Mouse (Mus musculus): ENCODE measurements around the gene Armh3. TPM values are rescaled to one million over a fixed set of nuclear protein-coding genes. Genes with fewer than 3 reads are reported as not detected.

The Armh3 gene
- polyA plus RNA-seq, 1 experiment = 5.7 TPM

DNA sequence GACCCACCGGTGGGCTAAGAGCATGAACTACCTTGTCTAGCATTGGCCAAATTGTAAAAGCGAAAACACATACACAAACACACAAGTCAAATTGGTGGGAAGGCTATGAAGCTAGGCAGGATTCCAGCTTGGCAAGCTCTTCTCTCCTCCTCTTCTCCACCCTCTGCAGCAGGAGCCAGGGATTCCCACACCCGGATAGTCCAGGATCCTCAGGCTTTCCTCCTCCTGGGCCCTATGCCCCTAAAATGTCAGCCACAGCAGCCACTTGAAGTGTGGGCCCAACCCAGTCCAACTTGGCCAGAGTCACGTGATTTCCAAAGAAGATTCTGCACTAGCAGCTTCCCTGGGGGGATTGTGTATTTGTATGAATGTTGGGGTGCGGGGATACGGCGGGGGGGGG, 45.1 kb upstream of the Armh3 start:
- H3K27me3 ChIP-seq (ENCODE audit: control insufficient read depth, insufficient read depth, low read length) = no peaks in the 10 kb centered on the region
- no peaks in the 10 kb centered on the region for H3K36me3 ChIP-seq (ENCODE audit: control insufficient read depth, insufficient read depth, low read length)
- H3K4me1 ChIP-seq (ENCODE audit: control insufficient read depth, insufficient read depth, low read length) = peaks cover 24% of the 10 kb centered on the region
- H3K27ac ChIP-seq (ENCODE audit: control insufficient read depth, insufficient read depth, low read depth, low read length) = no peak overlapping the region
- H3K4me3 ChIP-seq (ENCODE audit: control insufficient read depth, low read depth, low read length) = no peak overlapping the region
- no peak for TF ChIP-seq POLR2A (IDR thresholded peaks at IDR 0.05; ENCODE audit: control insufficient read depth, low read depth, low read length)
- TF ChIP-seq CTCF (IDR thresholded peaks at IDR 0.05; ENCODE audit: control insufficient read depth, insufficient read depth, insufficient replicate concordance, low read depth, low read length) = no peak

- no peaks in the 10 kb centered on the region for H3K36me3 ChIP-seq (ENCODE audit: control insufficient read depth, insufficient read depth, low read length)
- H3K27ac ChIP-seq (ENCODE audit: control insufficient read depth, insufficient read depth, low read depth, low read length) = no peak overlapping the region
- no peak for TF ChIP-seq CTCF (IDR thresholded peaks at IDR 0.05; ENCODE audit: control insufficient read depth, insufficient read depth, insufficient replicate concordance, low read depth, low read length)
- TF ChIP-seq POLR2A (IDR thresholded peaks at IDR 0.05; ENCODE audit: control insufficient read depth, low read depth, low read length) = no peak
- peaks cover 24% of the 10 kb centered on the region for H3K4me1 ChIP-seq (ENCODE audit: control insufficient read depth, insufficient read depth, low read length)
- no peaks in the 10 kb centered on the region for H3K27me3 ChIP-seq (ENCODE audit: control insufficient read depth, insufficient read depth, low read length)
- no peak overlapping the region for H3K4me3 ChIP-seq (ENCODE audit: control insufficient read depth, low read depth, low read length)
These were observed 44.3 kb upstream of the Armh3 start for GRCm38 (mm10) chr19:46042476-46043011.

GRCm38 (mm10) chr19:46041933-46042475, 43.7 kb upstream of the Armh3 start:
- no peaks in the 10 kb centered on the region for H3K27me3 ChIP-seq (ENCODE audit: control insufficient read depth, insufficient read depth, low read length)
- TF ChIP-seq CTCF (IDR thresholded peaks at IDR 0.05; ENCODE audit: control insufficient read depth, insufficient read depth, insufficient replicate concordance, low read depth, low read length) (no peak), POLR2A (IDR thresholded peaks at IDR 0.05; ENCODE audit: control insufficient read depth, low read depth, low read length) (no peak)
- H3K4me1 ChIP-seq (ENCODE audit: control insufficient read depth, insufficient read depth, low read length) = peaks cover 24% of the 10 kb centered on the region
- H3K36me3 ChIP-seq (ENCODE audit: control insufficient read depth, insufficient read depth, low read length) = no peaks in the 10 kb centered on the region
- no peak overlapping the region for H3K27ac ChIP-seq (ENCODE audit: control insufficient read depth, insufficient read depth, low read depth, low read length)
- H3K4me3 ChIP-seq (ENCODE audit: control insufficient read depth, low read depth, low read length) = no peak overlapping the region

- peaks cover 21% of the 10 kb centered on the region for H3K4me1 ChIP-seq (ENCODE audit: control insufficient read depth, insufficient read depth, low read length)
- TF ChIP-seq CTCF (IDR thresholded peaks at IDR 0.05; ENCODE audit: control insufficient read depth, insufficient read depth, insufficient replicate concordance, low read depth, low read length) = no peak
- no peak for TF ChIP-seq POLR2A (IDR thresholded peaks at IDR 0.05; ENCODE audit: control insufficient read depth, low read depth, low read length)
- no peak overlapping the region for H3K4me3 ChIP-seq (ENCODE audit: control insufficient read depth, low read depth, low read length)
- no peak overlapping the region for H3K27ac ChIP-seq (ENCODE audit: control insufficient read depth, insufficient read depth, low read depth, low read length)
- no peaks in the 10 kb centered on the region for H3K36me3 ChIP-seq (ENCODE audit: control insufficient read depth, insufficient read depth, low read length)
- no peaks in the 10 kb centered on the region for H3K27me3 ChIP-seq (ENCODE audit: control insufficient read depth, insufficient read depth, low read length)
These were observed 43.1 kb upstream of the Armh3 start for GRCm38 (mm10) chr19:46041299-46041932.

DNA sequence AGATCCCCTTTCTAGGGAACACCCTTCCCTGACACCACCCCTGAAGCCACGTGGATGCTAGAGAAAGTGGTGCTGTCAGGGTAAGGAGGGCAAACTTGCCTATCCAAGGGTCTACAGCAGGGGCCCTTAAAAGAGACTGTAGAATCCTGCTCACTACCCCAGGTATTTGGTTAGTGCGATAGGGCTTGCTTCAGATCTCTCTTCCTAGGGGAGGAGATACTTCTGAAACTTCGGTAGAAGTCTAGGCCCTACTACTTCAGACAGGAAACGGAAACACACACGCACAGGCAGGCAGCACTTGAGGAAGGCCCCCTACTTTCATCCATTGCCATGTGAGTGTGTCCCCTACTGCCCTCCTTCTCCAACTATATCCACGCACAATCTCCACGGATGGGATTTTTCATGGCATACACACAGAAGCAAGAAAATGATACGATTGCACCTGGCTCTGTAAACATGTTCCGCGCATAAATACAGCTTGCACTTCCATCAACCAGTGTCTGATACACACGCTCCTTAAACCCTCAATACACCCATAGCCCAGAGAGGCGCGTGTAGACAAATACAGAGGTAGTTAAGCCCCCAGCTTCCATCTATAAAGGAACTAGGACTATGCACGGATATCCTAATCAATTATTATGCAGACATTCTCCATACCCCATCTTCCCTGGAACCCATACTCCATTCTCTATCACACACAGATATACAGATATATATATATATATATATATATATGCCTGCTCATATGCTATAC, 42.0 kb upstream of the Armh3 start:
- Histone ChIP-seq H3K27ac (ENCODE audit: control insufficient read depth, insufficient read depth, low read depth, low read length) (peak overlapping the region; percentile 61; the same call in 1 of the 2 replicates), H3K27me3 (ENCODE audit: control insufficient read depth, insufficient read depth, low read length) (no peaks in the 10 kb centered on the region), H3K36me3 (ENCODE audit: control insufficient read depth, insufficient read depth, low read length) (no peaks in the 10 kb centered on the region), H3K4me3 (ENCODE audit: control insufficient read depth, low read depth, low read length) (no peak overlapping the region), H3K4me1 (ENCODE audit: control insufficient read depth, insufficient read depth, low read length) (peaks cover 17% of the 10 kb centered on the region)
- no peak for TF ChIP-seq POLR2A (IDR thresholded peaks at IDR 0.05; ENCODE audit: control insufficient read depth, low read depth, low read length)
- no peak for TF ChIP-seq CTCF (IDR thresholded peaks at IDR 0.05; ENCODE audit: control insufficient read depth, insufficient read depth, insufficient replicate concordance, low read depth, low read length)

- peak overlapping the region; percentile 76 for H3K4me3 ChIP-seq (ENCODE audit: control insufficient read depth, low read depth, low read length)
- peaks cover 16% of the 10 kb centered on the region for H3K4me1 ChIP-seq (ENCODE audit: control insufficient read depth, insufficient read depth, low read length)
- H3K36me3 ChIP-seq (ENCODE audit: control insufficient read depth, insufficient read depth, low read length) = no peaks in the 10 kb centered on the region
- TF ChIP-seq POLR2A (IDR thresholded peaks at IDR 0.05; ENCODE audit: control insufficient read depth, low read depth, low read length) (peak; percentile 33; the same call in 1 of the 2 replicates), CTCF (IDR thresholded peaks at IDR 0.05; ENCODE audit: control insufficient read depth, insufficient read depth, insufficient replicate concordance, low read depth, low read length) (no peak)
- no peaks in the 10 kb centered on the region for H3K27me3 ChIP-seq (ENCODE audit: control insufficient read depth, insufficient read depth, low read length)
- peak overlapping the region; percentile 61 for H3K27ac ChIP-seq (ENCODE audit: control insufficient read depth, insufficient read depth, low read depth, low read length)
These were observed 41.2 kb upstream of the Armh3 start for GRCm38 (mm10) chr19:46039478-46039877.

DNA sequence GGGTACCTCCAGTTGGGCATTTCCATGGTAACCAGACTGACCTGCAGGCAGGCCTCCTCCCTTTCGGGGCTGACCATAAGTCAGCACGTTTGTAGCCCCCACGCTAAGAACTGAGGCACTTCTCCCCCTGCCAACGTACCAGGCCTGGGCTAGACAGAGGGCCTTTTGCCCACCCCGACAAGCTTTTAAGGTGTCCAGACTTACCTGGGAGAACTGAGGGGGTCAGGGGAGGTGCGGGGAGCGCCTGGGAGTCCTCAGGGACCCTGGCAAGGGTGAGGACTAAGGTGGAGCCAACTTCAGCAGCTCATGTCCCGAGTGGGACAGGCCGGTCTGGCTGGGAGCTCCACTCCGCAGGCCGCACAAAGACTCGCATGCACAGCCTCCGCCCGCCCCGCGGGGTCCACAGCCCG, 40.6 kb upstream of the Armh3 start:
- no peaks in the 10 kb centered on the region for H3K36me3 ChIP-seq (ENCODE audit: control insufficient read depth, insufficient read depth, low read length)
- H3K4me3 ChIP-seq (ENCODE audit: control insufficient read depth, low read depth, low read length) = peak overlapping the region; percentile 40
- peaks cover 14% of the 10 kb centered on the region for H3K4me1 ChIP-seq (ENCODE audit: control insufficient read depth, insufficient read depth, low read length)
- H3K27me3 ChIP-seq (ENCODE audit: control insufficient read depth, insufficient read depth, low read length) = no peaks in the 10 kb centered on the region
- no peak overlapping the region; the same call in 1 of the 2 replicates for H3K27ac ChIP-seq (ENCODE audit: control insufficient read depth, insufficient read depth, low read depth, low read length)
- TF ChIP-seq CTCF (IDR thresholded peaks at IDR 0.05; ENCODE audit: control insufficient read depth, insufficient read depth, insufficient replicate concordance, low read depth, low read length) (no peak), POLR2A (IDR thresholded peaks at IDR 0.05; ENCODE audit: control insufficient read depth, low read depth, low read length) (no peak)

All from testis, adult 2 months (tissue).